Mouse (Mus musculus) layer of hippocampus, adult 6 months (tissue): ENCODE measurements around the gene Mrps27. TPM values are rescaled to one million over a fixed set of nuclear protein-coding genes. Genes with fewer than 3 reads are reported as not detected.

Experiments
- long read RNA-seq, 2 experiments: library from polyadenylated mRNA; unstranded; transcript quantifications; one replicate each; pipeline ENCODE4 v2.0.0; 2019 to 2020
- polyA plus RNA-seq: library from polyadenylated mRNA; unstranded; fragments of <200 nt; fragmentation: Nextera tagmentation; gene quantifications from 2 replicates; pipeline ENCODE4 v1.2.3, GENCODE M21; 2021

Mrps27 gene
- polyA plus RNA-seq: 41.9 and 43.2 TPM in 2 replicates
- long read RNA-seq, experiment 1, transcript Mrps27-201 (11 exons, 1,849 nt): major isoform, 51 of 78 reads
- long read RNA-seq, experiment 1, partial matches to known transcripts: 7 of 78 reads
- long read RNA-seq, experiment 1, other reads (novel, unspliced or antisense): 20 of 78 reads
- long read RNA-seq, experiment 2, transcript Mrps27-201 (11 exons, 1,849 nt): major isoform, 226 of 302 reads
- long read RNA-seq, experiment 2, partial matches to known transcripts: 46 of 302 reads
- long read RNA-seq, experiment 2, other reads (novel, unspliced or antisense): 30 of 302 reads

DNA sequence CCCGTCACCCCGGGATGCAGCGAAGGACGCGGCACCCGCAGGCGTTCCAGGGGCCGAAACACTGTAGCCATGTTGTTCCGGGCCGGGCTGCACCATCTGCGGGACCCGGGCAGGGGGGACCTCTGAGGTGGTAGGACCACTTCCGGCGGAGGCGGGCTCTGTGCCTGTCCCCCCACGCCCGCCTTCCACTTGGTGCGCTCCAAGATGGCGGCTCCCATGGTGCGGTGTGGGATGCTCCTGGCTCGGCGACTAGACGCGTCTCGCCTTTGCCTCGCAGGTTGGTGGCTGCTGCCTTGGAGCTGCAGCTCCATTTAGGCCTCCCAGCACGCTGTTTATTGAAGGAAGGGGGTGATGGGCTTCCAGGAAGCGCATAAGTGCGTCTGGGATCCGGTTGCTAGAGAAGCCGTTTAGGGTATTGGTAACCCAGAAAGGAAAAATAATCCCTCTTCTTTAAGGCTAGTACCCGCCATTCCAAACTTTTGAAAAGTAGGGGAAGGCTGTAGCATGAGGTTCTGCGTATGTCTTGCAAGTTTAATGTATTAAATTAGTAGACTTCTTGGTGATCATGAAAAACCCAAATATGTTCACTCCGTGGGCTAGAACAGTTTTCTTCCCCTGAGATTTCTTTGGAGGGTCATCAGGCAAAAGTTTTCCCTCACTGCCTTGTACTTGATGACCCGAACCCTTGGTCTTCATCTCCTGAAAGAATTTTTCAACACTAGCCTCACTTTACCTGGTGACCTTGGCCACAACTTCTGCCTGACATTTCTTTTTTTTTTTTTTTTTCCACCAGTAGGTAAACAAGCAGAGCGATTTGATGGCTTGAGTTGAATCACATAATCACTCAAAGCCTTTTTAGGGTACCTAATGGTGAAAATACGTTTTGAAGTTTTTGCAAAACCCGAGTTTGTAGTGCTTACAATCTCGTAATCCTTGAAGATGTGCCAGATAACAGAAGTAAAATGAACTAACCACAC is at the start of gene Mrps27, which contains the start of gene Ptcd2:
Mrps27 (plus strand) TSS at position 188 of the 977 bp plus-strand sequence.
Ptcd2 (minus strand) TSS at position 107 of the 977 bp plus-strand sequence.

Other genes with a start within 250 kb of the Mrps27 start
- 0.69 and 0.70 TPM in 2 replicates for gene Zfp366, start 160.0 kb upstream of the Mrps27 start, polyA plus RNA-seq
- gene Ptcd2, start 81 bp upstream of the Mrps27 start, polyA plus RNA-seq: 36.5 and 37.9 TPM in 2 replicates
- 458 and 524 TPM in 2 replicates for gene Map1b, start 171.8 kb downstream of the Mrps27 start, polyA plus RNA-seq